In the genomic region with DNA sequence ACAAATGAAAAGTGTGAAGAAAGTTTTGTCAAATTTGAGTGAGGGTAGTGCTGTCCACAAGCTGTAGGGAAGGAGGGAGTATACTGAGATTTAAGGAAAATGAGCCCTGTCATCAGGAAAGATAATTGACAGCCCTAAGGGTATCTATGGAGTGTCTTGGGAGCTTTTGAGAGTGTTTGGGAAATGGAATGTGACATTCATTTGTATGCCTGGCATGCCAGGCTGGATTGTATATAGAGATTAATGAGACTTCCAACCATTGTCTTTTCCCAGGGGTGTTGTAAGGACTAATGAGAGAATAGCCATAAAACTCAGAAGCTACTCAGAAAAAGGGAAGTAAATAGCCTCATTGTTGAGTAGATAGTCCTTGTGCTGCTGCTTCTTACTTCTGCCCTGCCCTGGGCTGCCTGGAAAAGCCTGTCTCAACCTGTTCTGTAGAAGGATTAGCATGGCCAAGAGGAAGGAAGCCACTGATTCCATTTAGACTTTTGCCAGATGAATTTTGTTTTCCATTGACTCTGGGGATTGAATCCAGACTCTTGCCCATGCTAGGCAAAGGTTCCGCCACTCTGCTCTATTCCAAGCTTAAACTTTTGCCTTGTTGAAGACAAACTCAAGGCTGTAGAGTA, we compare ENCODE assay signal across 20 mouse cellular contexts. TPM values are rescaled to one million over a fixed set of nuclear protein-coding genes. Genes with fewer than 3 reads are reported as not detected.
DNase-seq lines count a peak whose midpoint lies in the region; ATAC-seq and TF ChIP-seq lines count a peak whose summit lies in the region.
"Had no signal": no experiment of that assay in that cellular context is flagged by ENCODE, and none has a peak within 500 bp of the region (broad histone marks: within the 10 kb centered on the region; RNA-seq: fewer than 3 reads in every experiment).

No protein-coding gene starts in this region.

- H3K27me3 ChIP-seq in midbrain, postnatal 0 days (ENCODE audit: insufficient read depth, low read length): no peaks in the 10 kb centered on the region
- no peaks in the 10 kb centered on the region for H3K27me3 ChIP-seq in midbrain, embryonic 13.5 days
- no peaks in the 10 kb centered on the region for H3K27me3 ChIP-seq in neural tube, embryonic 15.5 days (replicated peaks)
- no peaks in the 10 kb centered on the region for H3K27me3 ChIP-seq in forebrain, embryonic 10.5 days (ENCODE audit: poor library complexity, severe bottlenecking)
- H3K27me3 ChIP-seq: heart, embryonic 12.5 days had no signal

- ATAC-seq in midbrain, postnatal 0 days (ENCODE audit: low FRiP score): no peak
- no peak for ATAC-seq in midbrain, embryonic 13.5 days
- ATAC-seq in neural tube, embryonic 15.5 days (ENCODE audit: low FRiP score): peak; percentile 66; the same call in 1 of the 2 replicates
- ATAC-seq: activated CD4-positive, CD25-positive, alpha-beta regulatory T cell, adult 4 months; forebrain, embryonic 16.5 days had no signal

- H3K4me2 ChIP-seq in midbrain, postnatal 0 days (ENCODE audit: low read depth, low read length, poor library complexity, severe bottlenecking): no peak overlapping the region
- H3K4me2 ChIP-seq in midbrain, embryonic 13.5 days (replicated peaks): no peak overlapping the region
- H3K4me2 ChIP-seq in neural tube, embryonic 15.5 days: no peak overlapping the region
- H3K4me2 ChIP-seq: heart, embryonic 12.5 days; hindbrain, embryonic 14.5 days had no signal

- no peaks in the 10 kb centered on the region for H3K4me1 ChIP-seq in midbrain, postnatal 0 days (ENCODE audit: insufficient read depth, low read length)
- no peaks in the 10 kb centered on the region for H3K4me1 ChIP-seq in midbrain, embryonic 13.5 days (replicated peaks)
- H3K4me1 ChIP-seq in neural tube, embryonic 15.5 days: peaks cover 8% of the 10 kb centered on the region; the same call in 1 of the 2 replicates
- H3K4me1 ChIP-seq in forebrain, embryonic 10.5 days: no peaks in the 10 kb centered on the region
- H3K4me1 ChIP-seq: embryonic facial prominence, embryonic 10.5 days; heart, embryonic 12.5 days; hindbrain, embryonic 10.5 days had no signal

- peaks cover 62% of the 10 kb centered on the region for H3K36me3 ChIP-seq in midbrain, postnatal 0 days (ENCODE audit: insufficient read depth, low read length)
- peaks cover 84% of the 10 kb centered on the region for H3K36me3 ChIP-seq in midbrain, embryonic 13.5 days
- peaks cover 63% of the 10 kb centered on the region for H3K36me3 ChIP-seq in neural tube, embryonic 15.5 days
- H3K36me3 ChIP-seq in forebrain, embryonic 10.5 days (replicated peaks): peaks cover 100% of the 10 kb centered on the region

- no peaks in the 10 kb centered on the region for H3K9me3 ChIP-seq in midbrain, postnatal 0 days (ENCODE audit: low read length)
- H3K9me3 ChIP-seq in midbrain, embryonic 13.5 days: no peaks in the 10 kb centered on the region
- H3K9me3 ChIP-seq in neural tube, embryonic 15.5 days (replicated peaks): no peaks in the 10 kb centered on the region
- no peaks in the 10 kb centered on the region for H3K9me3 ChIP-seq in forebrain, embryonic 10.5 days
- H3K9me3 ChIP-seq: embryonic facial prominence, embryonic 10.5 days; heart, embryonic 12.5 days; hindbrain, embryonic 10.5 days had no signal

- no peak overlapping the region for H3K4me3 ChIP-seq in midbrain, postnatal 0 days (ENCODE audit: low read depth, low read length)
- H3K4me3 ChIP-seq in midbrain, embryonic 13.5 days (replicated peaks): no peak overlapping the region
- no peak overlapping the region for H3K4me3 ChIP-seq in neural tube, embryonic 15.5 days (replicated peaks)
- no peak overlapping the region for H3K4me3 ChIP-seq in forebrain, embryonic 10.5 days
- H3K4me3 ChIP-seq: embryonic facial prominence, embryonic 10.5 days; heart, adult 2 months; heart, embryonic 12.5 days; hindbrain, embryonic 10.5 days had no signal

- 97% methylated on average over 1 of the region's 1 CpGs for WGBS in midbrain, postnatal 0 days
- 94% methylated on average over 1 of the region's 1 CpGs for WGBS in midbrain, embryonic 13.5 days
- WGBS in neural tube, embryonic 15.5 days: 88% methylated on average over 1 of the region's 1 CpGs
- WGBS in forebrain, embryonic 10.5 days: 93% methylated on average over 1 of the region's 1 CpGs

- no peak overlapping the region for H3K27ac ChIP-seq in midbrain, postnatal 0 days (ENCODE audit: low read depth, low read length)
- H3K27ac ChIP-seq in midbrain, embryonic 13.5 days: no peak overlapping the region
- H3K27ac ChIP-seq in neural tube, embryonic 15.5 days (replicated peaks): no peak overlapping the region
- no peak overlapping the region for H3K27ac ChIP-seq in forebrain, embryonic 10.5 days
- H3K27ac ChIP-seq: embryonic facial prominence, embryonic 10.5 days; heart, adult 2 months; hindbrain, embryonic 10.5 days; hindbrain, embryonic 14.5 days had no signal

- no peak overlapping the region for H3K9ac ChIP-seq in midbrain, postnatal 0 days (replicated peaks; ENCODE audit: low read length, poor library complexity, severe bottlenecking)
- no peak overlapping the region for H3K9ac ChIP-seq in midbrain, embryonic 13.5 days (replicated peaks)
- H3K9ac ChIP-seq in neural tube, embryonic 15.5 days (replicated peaks): no peak overlapping the region
- H3K9ac ChIP-seq: heart, embryonic 12.5 days; hindbrain, embryonic 14.5 days had no signal

- peak; percentile 19 for DNase-seq in midbrain, postnatal 0 days (ENCODE audit: low spot score)
- DNase-seq in NIH3T3 (ENCODE audit: low read depth): peak; percentile 44
- DNase-seq in fat pad, adult 2 months (ENCODE audit: extremely low read depth, low read depth, low spot score): peak; percentile 74
- no peak for DNase-seq in gastrocnemius, adult 18-20 months (ENCODE audit: low spot score)
- no peak for DNase-seq in forebrain, embryonic 10.5 days (ENCODE audit: extremely low spot score, low spot score)
- no peak for DNase-seq in kidney, postnatal 25 days
- DNase-seq: adrenal gland, adult 2 months; adrenal gland, postnatal 25 days; cerebellum, adult 2 months; cerebellum, postnatal 10 days; gastrocnemius, postnatal 14 days; heart, adult 2 months had no signal

- no peak for TF ChIP-seq CTCF in midbrain, postnatal 0 days (IDR thresholded peaks at IDR 0.05)

RNA-seq across cellular contexts. Expression of gene Morc2a, which starts 22.1 kb away (rescaled TPM):
- total RNA-seq in midbrain, postnatal 0 days (2014; rRNA removed): 39.1 and 44.2 TPM in 2 replicates
- polyA plus RNA-seq in midbrain, postnatal 0 days (2015; fragmentation: Nextera tagmentation; extraction: Ambion mirVana): 19.8 and 21.9 TPM in 2 replicates
- 40.8 and 42.0 TPM in 2 replicates for polyA plus RNA-seq in midbrain, embryonic 13.5 days (2015; fragmentation: Nextera tagmentation; extraction: Ambion mirVana)
- 28.3 and 28.8 TPM in 2 replicates for polyA plus RNA-seq in neural tube, embryonic 15.5 days (2015; fragmentation: Nextera tagmentation; extraction: Ambion mirVana)
- total RNA-seq in gastrocnemius, adult 18-20 months (2021): 10 to 100 TPM; 17.2 to 17.7 TPM
- 41.8 and 42.6 TPM in 2 replicates for polyA plus RNA-seq in forebrain, embryonic 10.5 days (2016; fragmentation: Nextera tagmentation; extraction: Ambion mirVana)

Comparison
In these comparisons a context has a peak if more than half of its experiments do, and no peak if none do; other contexts are left out.
1. DNase-seq: peak in midbrain, postnatal 0 days (single experiment), NIH3T3 (single experiment) and fat pad, adult 2 months (single experiment); none in gastrocnemius, adult 18-20 months (single experiment), forebrain, embryonic 10.5 days (single experiment) and kidney, postnatal 25 days (0 of 2).